Mouse (Mus musculus) myocyte (in vitro differentiated cells): ENCODE results near the gene Mcur1.

Source experiments
- MYOG ChIP-seq, 3 experiments: IDR thresholded peaks; one replicate each; pipeline ENCODE4 v1.6.1; 2011; ENCODE audit warnings: control low read depth in 2 of 3, low read depth in 2 of 3, mild to moderate bottlenecking in 2 of 3; ENCODE audit not compliant: insufficient read length in 2 of 3, control insufficient read depth in 1 of 3, insufficient read depth in 1 of 3
- POLR2A ChIP-seq: IDR thresholded peaks from one replicate; pipeline ENCODE4 v1.6.1; 2011; ENCODE audit warnings: low read depth, mild to moderate bottlenecking, control low read depth, moderate library complexity; ENCODE audit not compliant: insufficient read length

GRCm38 (mm10) chr13:43493058-43493481 lies 66.9 kb downstream of the Mcur1 start:
- TF ChIP-seq POLR2A, result no peak
- TF ChIP-seq MYOG (IDR thresholded peaks at IDR 0.05; ENCODE audit: control insufficient read depth in 1 of 3, insufficient read depth in 1 of 3, insufficient read length in 2 of 3, low read depth in 2 of 3), result no peak
